Mouse (Mus musculus): ENCODE results near the gene F11r.

- TF ChIP-seq MAFK (IDR thresholded peaks at IDR 0.05; ENCODE audit: borderline replicate concordance, low read depth, low read length) (no peak), TBP (IDR thresholded peaks at IDR 0.05; ENCODE audit: low read depth, low read length) (no peak), USF1 (IDR thresholded peaks at IDR 0.05; ENCODE audit: low read depth, low read length) (no peak), TAL1 (IDR thresholded peaks at IDR 0.05; ENCODE audit: low read length) (no peak), CTCF (IDR thresholded peaks at IDR 0.05 in 2 of 3, conservative IDR thresholded peaks at IDR 0.05 in 1 of 3; ENCODE audit: control insufficient read depth in 1 of 3, insufficient read depth in 1 of 3, low read depth in 2 of 3, low read length in 3 of 3, poor library complexity in 1 of 3, severe bottlenecking in 1 of 3) (no peak), MAX (IDR thresholded peaks at IDR 0.05; ENCODE audit: low read length) (no peak), POLR2A (IDR thresholded peaks at IDR 0.05; ENCODE audit: control insufficient read depth in 1 of 2, insufficient read depth in 1 of 2, low read depth in 1 of 2, low read length in 2 of 2, poor library complexity in 1 of 2) (no peak), GATA1 (IDR thresholded peaks at IDR 0.05; ENCODE audit: low read depth, low read length) (no peak), ETS1 (IDR thresholded peaks at IDR 0.05; ENCODE audit: low read depth, low read length) (no peak), EP300 (IDR thresholded peaks at IDR 0.05; ENCODE audit: low read depth in 1 of 2, low read length in 2 of 2) (no peak)
These were observed 17.9 kb upstream of the F11r start for GRCm38 (mm10) chr1:171419291-171419882.

Data from MEL (cell line).